Mouse (Mus musculus) kidney, postnatal 14 days (tissue): ENCODE results near the gene Nelfb.

Experiments used
- DNase-seq: peaks from one replicate; pipeline ENCODE4 v3.0.0; 2022; ENCODE audit warnings: mixed read lengths

Gene Nelfb

DNA sequence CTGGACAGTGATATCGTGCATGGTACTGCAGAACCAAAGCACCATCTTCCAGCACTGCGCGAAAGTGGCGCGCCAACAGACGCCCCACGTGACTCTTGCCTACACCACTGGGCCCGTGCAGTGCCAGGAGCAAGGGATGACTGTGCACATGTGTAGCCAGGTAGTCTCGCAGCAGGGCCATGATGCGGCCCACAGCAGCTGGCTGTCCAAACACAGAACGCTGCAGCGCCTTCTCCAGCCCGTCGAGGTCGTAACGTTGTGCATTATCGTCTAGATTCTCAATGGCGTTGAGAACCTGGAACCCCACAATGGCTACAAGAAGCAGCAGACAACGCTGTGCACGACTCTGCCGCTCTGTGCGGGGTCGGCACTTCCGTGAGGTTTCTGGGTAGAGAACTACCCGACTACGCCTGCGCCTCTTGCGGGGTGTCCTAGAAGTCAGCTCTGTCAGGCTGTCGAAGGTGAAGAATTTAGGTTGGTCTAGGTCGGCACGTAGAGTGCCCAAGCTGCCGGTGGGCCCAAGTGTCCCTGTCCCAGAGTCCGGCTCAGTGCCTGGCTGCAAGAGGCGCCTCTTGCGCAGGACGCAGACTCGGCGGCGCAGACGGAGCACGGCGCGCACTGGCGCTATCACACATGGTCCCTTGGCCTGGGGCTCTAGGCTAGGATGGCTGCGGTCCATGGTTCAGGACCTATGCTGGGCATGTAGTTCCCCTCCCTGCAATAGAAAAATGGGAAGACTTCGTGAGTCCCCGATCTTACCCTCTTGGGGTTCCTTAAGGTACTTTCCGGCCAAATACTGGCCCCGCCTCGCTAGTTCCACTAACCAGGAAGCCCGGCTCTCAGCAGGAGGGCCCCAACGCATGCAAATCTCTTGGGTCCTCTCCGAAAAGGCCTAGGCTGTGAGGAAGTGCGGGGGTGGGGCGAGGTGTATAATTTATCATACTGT is 15.8 kb downstream of the Nelfb start:
- DNase-seq: peak; percentile 84

DNA sequence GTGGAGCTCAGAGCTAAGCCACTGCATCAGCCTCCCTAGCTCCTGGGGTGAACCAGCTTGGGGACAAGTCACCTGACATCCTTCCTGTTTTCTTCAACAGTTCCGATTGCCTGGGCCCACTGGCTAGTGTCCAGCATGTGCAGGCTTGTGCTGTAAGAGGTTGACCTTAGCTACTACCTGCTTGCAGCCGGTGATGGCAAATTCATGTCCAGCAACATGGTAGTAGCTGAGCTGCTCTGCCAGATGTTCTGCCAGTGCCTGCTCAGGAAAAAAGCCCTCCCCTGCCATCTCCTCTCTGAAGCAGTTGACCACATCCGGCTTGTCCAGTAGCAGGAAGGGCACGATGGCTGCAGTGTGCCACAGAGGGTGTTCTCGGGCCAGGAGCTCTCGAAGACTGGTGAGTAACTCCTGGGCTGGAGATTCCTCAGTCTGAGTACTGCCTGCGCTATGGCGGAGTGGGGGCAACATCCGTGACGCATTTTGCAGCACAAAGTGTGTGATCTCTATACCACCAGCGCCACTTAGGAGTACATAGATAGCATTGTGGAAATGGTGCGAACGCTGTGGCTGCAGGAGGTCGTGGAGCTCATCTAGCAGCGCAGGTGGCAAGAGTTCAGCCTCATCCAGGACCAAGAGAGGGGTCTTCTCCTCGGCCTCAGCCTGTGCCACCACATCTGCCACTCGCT is 16.7 kb downstream of the Nelfb start:
- DNase-seq: peak; percentile 24

DNA sequence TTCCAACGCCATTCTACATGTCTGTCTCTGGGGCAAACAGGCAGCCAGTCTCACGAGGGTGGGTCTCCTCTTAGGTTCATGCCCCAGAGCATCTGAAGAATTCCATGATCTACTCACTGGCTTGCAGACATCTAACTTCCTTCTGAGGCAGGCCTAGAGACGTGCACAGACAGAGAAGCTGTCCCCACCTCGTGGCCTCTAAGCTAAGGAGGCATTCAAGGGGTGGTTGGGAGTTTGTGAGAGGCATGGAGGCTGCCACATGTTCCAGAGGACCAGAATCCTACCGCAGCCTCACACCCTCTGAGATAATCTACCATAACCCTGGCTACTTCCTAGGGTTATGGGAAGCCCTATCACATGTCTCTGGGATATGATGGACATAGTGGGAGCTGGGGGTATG is 17.3 kb downstream of the Nelfb start:
- no peak for DNase-seq

DNA sequence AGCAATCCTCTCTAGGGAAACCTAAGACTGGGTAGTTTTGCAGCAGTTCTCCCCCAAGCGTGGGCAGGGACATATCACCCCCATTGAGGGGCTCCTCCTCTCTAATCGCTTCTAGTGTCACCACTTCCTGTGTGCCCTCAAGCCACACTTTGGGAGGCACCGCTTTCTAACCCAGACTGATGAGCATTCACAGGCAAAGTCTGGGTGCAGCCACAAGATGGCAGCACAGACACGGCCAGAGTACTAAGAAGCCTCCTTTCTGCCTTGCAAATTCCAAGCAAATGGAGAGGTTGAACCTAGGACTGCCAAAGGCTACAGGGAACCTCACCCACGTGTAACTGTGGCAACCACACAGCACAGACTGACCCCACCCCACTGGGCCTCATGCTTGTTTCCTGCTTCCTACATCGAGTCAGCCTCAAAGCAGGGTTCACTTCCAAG is 17.9 kb downstream of the Nelfb start:
- DNase-seq: peak; percentile 91

DNA sequence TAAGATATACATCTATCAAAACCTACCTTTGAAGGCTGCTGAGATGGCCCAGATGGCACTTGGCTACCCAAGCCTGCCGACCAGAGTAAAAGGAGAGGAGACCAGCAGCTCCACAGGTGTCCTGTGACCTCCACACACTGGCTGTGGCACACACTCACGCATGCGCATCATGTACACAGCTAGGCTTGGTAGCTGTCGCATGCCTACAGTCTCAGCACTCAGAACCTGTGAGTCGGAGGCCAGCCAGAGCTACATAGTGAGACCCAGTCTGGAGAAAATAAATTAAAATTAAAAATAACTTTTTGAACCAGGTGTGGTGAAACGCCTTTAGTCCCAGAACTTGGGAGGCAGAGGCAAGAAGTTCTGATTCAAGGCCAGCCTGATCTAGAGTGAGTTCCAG is 23.4 kb downstream of the Nelfb start:
- DNase-seq: no peak

DNA sequence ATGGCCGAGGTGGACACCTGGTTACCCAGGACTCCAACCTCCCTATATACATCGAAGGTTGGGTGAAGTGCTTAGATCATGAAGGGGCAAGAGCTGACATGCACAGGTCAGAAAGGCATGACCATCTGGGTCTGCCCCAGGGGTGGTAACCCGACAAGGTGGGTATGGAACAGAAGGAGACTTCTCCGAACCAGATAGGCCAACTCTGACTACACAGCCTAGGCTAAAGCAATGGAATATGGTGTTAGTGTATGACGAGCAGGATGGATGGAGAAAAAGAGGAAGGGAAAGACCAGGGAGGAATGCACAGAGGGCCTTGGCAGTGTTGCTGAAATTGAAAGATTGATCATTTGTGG is 24.7 kb downstream of the Nelfb start:
- no peak for DNase-seq

DNA sequence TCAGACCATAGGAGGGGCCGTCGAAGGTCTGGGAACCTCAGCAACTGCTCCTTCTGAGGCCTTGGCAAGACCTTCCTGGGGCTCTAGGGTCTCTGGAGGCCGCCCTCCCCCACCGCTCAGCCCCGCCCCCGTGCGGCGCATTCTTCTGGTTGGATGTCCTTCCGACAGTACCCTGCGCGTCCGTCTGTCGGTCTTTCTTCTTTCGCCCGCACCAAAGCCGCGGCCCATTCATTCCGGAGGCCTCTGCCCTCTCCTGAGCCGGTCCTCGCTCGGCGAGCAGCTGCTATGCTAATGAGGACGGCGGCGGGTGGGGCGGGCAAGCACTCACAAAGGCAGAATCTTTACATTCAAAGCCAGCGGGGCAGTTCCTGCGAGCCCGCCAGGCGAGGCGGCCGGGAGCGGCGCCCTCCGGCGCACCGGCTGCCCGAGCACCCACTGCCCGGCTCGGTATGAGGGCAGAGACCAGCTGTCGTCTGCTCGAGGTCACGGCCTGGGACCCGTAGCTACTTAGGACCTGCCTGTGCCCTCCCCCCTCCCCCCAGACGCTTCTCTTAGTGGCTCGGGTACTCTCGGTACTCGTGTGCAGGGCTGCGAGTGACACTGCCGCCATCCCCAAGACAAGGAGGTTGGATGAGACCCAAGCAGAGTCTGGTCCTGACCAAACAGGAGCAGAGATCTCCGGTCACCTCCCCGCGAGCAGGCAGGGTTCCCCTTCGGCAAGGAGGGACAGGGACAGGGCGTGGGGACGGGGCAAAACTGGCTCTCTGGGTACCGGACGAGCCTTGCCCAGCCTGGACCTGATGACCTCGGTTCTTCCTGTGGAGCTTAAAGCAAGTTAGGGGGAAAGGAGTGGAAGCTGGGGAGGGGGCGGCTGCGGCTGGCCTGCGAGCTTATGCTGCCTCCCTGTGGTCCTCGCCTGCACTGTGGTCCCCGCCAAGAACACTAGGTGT is 25.4 kb downstream of the Nelfb start:
- peak; percentile 75 for DNase-seq

DNA sequence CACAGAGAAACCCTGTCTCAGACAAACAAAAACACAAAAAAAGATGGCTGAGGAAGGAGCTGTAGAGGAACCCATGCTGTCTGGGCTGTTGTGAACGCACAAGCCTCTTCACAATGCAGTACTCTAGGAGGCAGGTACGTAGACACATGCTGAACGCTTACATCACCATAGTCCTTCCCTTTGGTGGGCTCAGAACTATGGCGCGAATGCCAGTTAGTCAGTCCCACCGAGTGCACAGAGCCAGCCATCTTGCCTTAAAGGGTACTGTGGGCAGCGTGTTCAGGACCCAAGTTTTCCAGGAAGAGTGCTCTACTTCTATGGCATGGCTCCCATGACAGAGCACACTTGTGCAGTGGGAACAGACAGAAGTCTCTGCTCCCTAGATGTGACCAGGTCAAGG is 26.8 kb downstream of the Nelfb start:
- no peak for DNase-seq

DNA sequence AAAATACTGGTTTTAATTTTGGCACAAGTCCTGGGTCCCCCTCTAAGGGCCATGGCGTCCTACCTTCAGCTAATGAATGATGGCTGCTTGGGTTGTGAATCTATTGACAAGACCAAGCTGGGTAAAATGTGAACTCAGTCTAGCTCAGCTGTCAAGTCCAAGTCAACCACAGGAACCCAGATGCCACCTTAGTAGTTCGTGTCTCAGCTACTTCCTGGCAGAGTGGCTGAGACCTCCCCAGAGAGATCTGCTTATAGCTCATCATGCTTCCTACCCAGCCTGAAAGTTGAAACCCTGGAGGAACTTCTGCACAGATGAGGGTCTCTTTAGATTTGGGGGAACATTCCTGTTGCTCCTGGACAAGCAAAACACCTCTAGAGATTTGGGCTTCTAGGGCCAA is 28.0 kb downstream of the Nelfb start:
- no peak for DNase-seq

DNA sequence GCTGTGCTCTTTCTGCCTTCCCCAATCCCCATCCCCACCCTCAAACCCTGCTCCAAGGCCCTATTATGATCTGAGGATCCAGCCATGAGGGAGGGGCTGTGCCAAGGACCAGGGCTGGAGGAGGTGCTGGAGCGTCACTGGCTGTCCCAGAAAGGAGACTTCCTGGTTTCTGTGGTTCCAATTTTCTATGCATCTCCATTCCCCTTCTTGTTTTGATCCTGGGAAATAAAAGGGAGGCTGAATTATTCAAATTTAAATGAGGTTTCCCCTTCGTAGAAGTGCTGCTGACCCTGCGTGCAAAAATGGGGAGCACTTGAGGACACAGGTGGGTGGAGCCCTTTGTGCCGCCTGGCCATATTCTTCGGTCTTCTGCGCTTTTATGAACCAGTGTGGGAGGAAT is 28.6 kb downstream of the Nelfb start:
- DNase-seq: no peak

DNA sequence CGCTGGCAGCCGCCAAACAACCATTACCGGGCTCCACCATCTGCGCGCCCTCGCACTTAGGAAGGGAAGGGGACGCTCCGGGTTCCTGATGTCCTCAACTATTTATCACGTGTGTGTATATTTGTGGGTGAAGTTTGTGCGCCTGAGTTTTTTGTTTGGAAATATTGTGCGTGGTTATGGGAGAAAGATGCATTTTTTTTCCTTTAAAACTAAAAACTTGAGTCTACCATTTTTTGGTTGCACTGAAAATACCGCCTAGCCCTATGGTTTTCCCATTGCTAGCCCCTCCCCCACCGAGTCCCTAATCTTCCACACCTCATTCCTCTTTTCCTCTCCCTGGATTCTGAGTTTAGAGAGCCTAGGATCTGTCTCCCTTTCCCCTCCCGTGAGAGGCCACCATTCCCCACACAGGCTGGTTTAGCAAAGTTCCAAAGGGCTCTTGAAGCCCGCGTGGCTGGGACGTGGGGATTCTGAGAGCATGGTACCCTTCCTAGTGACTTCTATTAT is 29.3 kb downstream of the Nelfb start:
- no peak for DNase-seq

DNA sequence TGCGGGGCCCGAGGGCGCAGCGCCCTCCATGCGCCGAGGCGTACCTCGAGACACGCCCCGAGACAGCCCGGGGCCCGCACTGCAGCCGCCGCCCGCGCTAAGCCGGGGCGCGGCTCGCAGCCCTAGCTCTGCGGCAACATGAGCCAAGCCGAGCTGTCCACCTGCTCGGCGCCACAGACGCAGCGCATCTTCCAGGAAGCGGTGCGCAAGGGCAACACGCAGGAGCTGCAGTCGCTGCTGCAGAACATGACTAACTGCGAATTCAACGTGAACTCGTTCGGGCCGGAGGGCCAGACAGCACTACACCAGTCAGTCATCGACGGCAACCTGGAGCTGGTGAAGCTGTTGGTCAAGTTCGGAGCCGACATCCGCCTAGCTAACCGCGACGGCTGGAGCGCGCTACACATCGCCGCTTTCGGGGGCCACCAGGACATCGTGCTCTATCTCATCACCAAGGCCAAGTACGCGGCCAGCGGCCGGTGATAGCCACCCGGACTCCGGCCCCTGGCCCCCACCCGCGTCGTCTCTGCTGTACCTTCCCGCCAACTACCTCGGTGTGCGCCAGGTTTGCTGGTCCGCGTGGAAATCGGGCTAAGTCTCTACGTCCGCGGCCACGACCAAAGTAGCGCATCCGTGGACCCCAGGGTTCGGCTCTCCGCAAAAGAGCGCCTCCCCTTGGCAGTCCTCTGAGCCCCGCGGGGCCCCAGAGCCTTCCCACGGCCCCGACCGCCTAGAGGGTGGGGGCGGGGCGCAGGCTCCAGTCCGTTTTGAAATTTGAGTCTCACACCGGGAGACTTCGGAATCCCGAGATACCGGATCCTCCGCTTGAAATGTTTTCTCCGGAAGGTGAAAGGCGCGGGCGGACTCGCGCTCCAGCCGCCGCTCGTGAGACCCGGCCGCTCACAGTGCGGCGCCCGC is 30.1 kb downstream of the Nelfb start:
- peak; percentile 60 for DNase-seq

DNA sequence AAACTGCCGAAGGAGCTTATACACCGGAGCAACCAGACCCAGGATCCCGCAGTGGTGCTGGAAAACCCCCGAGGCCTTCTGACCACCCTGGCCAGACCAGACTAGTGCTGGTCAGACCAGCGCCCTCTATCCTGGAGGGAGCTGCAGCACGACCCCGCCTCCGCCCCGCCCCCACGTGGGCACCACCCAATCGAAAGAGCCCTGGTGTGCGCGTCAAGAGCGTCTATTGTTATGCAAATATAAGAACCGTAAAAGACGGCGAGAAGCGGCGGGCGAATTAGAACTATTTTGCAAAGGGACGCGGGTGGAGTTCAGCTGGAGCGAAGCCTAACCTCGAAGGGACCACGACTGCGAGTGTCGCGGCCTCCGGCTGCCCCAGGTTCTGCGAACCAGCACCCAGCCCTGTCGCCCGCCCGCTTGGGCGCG is 30.8 kb downstream of the Nelfb start, which contains the start of gene Nrarp:
Gene Nrarp (plus strand): TSS at position 281 of the 426 bp plus-strand sequence.
- peak; percentile 95 for DNase-seq

DNA sequence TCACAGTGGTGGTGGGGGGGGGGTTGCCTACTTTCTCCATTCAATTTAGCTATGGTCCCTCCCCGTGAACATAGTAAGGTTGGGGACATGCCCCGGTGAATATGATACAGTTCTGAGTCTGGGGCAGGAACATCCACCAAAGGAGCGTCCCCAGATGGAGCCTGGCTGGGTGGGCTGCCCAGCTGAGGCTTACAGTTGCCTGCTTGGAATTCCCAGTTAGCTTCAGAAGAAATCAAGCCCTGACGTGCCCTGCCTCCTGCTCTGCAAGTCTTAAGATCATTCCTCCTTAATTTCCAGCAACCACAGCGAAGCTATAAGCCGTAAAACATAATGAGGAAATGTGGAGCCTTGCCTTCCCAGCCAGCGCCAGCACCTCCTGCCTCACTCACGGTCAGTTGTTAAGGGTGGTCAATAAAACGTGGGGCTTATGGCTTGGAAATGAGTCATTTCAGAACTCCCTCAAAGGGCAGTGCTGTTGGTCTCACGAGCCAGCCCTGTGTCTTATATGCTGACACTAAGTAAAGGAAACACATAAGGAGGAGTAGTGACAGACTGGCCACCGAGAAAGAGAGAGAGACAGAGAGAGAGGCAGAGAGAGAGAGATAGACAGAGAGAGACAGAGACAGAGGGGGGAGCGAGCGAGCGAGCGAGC is 31.6 kb downstream of the Nelfb start:
- no peak for DNase-seq

DNA sequence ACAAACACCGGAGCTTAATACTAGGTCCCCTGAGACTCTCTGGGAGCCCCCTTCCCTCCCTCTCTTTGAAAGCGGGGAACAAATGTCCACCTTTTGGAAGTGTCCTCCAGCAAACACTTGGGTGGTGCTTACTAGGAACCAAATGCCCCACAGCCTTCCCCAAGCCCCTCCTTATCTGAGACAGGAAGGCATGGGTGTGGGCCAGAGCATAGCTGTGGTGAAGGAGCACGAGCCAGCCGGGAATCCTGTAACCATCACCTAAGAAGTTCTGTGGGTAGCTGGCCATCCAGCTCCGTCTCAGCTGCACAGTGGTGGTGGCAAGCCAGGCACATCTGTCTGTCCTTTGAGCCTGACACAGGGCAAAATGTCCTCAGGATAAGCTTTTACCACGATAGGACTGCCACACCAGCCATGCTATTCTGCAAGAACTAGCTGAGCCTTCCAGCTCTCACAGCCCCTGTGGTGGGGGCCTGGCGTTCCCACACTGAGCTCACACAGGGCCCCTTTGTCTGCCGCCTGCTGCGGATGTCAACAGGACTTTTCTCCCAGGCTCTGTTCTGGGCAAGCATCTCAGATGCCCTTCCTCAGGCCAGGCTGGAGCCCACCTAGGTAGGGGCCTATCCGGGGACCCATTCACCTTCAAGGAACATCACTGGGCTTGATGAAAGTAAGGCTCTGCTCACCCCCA is 32.9 kb downstream of the Nelfb start:
- no peak for DNase-seq

DNA sequence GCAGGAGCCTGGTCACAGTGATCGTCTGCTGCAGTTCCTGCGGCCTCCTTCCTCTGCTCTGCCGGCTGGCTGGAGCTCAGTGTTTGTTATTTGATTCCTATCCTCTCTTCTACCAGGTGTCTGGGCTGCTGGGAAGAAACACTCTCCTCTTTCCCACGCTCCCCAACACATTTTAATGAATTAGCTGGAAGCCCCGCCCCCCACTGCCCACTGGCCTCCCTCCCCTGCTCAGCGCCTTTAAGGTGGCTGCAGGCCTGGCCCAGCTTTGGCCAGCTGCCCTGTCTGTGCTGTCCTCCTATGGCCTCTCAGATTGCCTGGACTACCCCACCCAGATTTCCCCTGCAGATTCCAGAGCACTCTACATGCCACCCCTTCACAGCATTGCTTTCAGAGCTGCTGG is 33.6 kb downstream of the Nelfb start:
- DNase-seq: peak; percentile 88

DNA sequence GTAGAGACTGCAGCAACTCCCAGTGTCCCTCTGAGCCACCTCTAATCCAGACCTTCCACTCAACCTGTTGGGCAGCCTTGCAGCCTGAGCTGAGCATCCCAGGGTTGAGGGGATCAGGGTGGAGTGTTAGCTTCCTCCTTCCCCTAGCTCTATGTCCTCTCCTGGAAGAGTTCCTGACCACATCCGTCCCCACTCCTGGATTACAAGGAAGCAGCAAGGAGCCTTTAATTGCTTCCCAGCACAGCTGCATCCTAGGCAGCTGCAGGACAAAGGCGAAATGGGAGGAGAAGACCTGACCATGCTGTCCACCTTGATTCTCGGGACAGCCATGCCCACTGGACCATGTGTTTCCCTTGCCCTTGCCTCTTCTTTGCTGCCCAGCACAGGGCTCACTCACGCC is 34.2 kb downstream of the Nelfb start:
- DNase-seq: no peak

DNA sequence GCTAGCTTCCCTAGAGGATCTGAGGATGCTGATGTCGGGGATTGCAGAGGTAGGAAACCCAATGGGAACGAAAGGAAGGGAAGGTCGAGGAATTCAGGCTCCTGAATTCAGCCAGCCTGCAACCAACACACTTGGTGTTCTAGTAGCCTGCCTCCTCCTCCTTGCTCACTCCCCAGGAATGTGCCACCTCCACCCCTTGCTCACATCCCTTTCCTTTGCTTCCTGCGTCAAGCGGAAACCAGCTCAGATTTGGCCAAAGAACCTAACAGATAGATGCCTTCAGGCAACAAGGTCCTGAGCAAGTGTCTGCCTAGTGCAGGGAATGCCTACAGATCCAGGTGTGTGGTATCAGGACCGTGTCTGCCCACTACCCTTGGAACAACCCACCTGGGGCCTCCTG is 34.7 kb downstream of the Nelfb start:
- DNase-seq: no peak

DNA sequence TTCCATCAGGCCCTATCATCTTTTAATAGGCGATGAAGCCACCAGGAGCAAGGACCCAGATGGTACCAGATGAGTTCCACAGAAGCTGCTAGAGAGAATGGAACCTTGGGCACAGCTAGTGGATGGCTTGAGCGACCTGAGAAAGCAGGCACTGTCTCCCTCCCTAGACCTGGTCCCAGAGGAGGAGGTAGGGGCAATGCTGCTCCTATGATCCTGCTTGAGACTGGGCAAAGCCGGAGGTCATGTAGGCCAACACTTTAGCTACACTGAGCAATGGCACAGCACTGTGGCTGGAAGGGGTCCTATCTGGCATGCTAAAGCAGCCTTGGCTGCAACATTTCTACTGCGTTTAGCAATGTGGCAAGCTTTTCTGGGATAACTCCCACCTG is 35.6 kb downstream of the Nelfb start:
- DNase-seq: no peak
